In genomic region chr11:68956107-68956506, GRCm38 (mm10) we compare ENCODE assay signal across 9 mouse cellular contexts. TPM values are rescaled to one million over a fixed set of nuclear protein-coding genes. Genes with fewer than 3 reads are reported as not detected.
DNase-seq lines count a peak whose midpoint lies in the region; ATAC-seq and TF ChIP-seq lines count a peak whose summit lies in the region.
"Had no signal": no experiment of that assay in that cellular context is flagged by ENCODE, and none has a peak within 500 bp of the region (broad histone marks: within the 10 kb centered on the region; RNA-seq: fewer than 3 reads in every experiment).

No protein-coding gene starts in this region.

- no peaks in the 10 kb centered on the region for H3K36me3 ChIP-seq in CH12.LX (replicated peaks in 1 of 2; ENCODE audit: control insufficient read depth in 1 of 2, insufficient read depth in 1 of 2, low read length in 1 of 2)
- H3K36me3 ChIP-seq in embryonic facial prominence, embryonic 14.5 days (ENCODE audit: control insufficient read depth, insufficient read depth, low read length): no peaks in the 10 kb centered on the region
- H3K36me3 ChIP-seq in hindbrain, embryonic 13.5 days: no peaks in the 10 kb centered on the region
- H3K36me3 ChIP-seq in limb, embryonic 11.5 days (ENCODE audit: control insufficient read depth, insufficient read depth, low read length): no peaks in the 10 kb centered on the region

- peaks cover 37% of the 10 kb centered on the region for H3K27me3 ChIP-seq in CH12.LX (replicated peaks)
- H3K27me3 ChIP-seq in embryonic facial prominence, embryonic 14.5 days (replicated peaks; ENCODE audit: control insufficient read depth, insufficient read depth, low read length): peaks cover 17% of the 10 kb centered on the region
- H3K27me3 ChIP-seq in hindbrain, embryonic 13.5 days: peaks cover 68% of the 10 kb centered on the region
- peaks cover 37% of the 10 kb centered on the region for H3K27me3 ChIP-seq in limb, embryonic 11.5 days (ENCODE audit: control insufficient read depth, insufficient read depth, low read length)

- H3K79me2 ChIP-seq in CH12.LX (replicated peaks; ENCODE audit: control insufficient read depth, extremely low read depth, insufficient read depth, poor library complexity, severe bottlenecking): no peaks in the 10 kb centered on the region

- no peak for ATAC-seq in embryonic facial prominence, embryonic 14.5 days (ENCODE audit: low read depth)
- no peak for ATAC-seq in hindbrain, embryonic 13.5 days (ENCODE audit: low FRiP score)
- no peak for ATAC-seq in limb, embryonic 11.5 days (ENCODE audit: insufficient number of reproducible peaks, low FRiP score, low TSS enrichment, low read depth)

- TF ChIP-seq EP300 in CH12.LX (IDR thresholded peaks at IDR 0.05; ENCODE audit: low read length): no peak

- no peak for TF ChIP-seq RAD21 in CH12.LX (IDR thresholded peaks at IDR 0.05; ENCODE audit: low read depth, low read length)

- no peaks in the 10 kb centered on the region for H3K9me3 ChIP-seq in CH12.LX (replicated peaks; ENCODE audit: low read length)
- no peaks in the 10 kb centered on the region for H3K9me3 ChIP-seq in embryonic facial prominence, embryonic 14.5 days (ENCODE audit: control insufficient read depth, low read length)
- no peaks in the 10 kb centered on the region for H3K9me3 ChIP-seq in hindbrain, embryonic 13.5 days
- H3K9me3 ChIP-seq in limb, embryonic 11.5 days (ENCODE audit: control insufficient read depth, low read length): no peaks in the 10 kb centered on the region

- H3K4me1 ChIP-seq in CH12.LX (ENCODE audit: control insufficient read depth in 1 of 2, insufficient read depth in 2 of 2): peaks cover 0 to 9% of the 10 kb centered on the region in 2 experiments; a peak in 3 of 4 replicates
- no peaks in the 10 kb centered on the region; the same call in 1 of the 2 replicates for H3K4me1 ChIP-seq in embryonic facial prominence, embryonic 14.5 days (ENCODE audit: control insufficient read depth, insufficient read depth, low read length)
- H3K4me1 ChIP-seq in hindbrain, embryonic 13.5 days (replicated peaks): peaks cover 11% of the 10 kb centered on the region
- H3K4me1 ChIP-seq in limb, embryonic 11.5 days (ENCODE audit: control insufficient read depth, insufficient read depth, low read length): 0 out of 2 replicates have a peak, but pooled peaks cover 7% of the 10 kb centered on the region

- H3K4me2 ChIP-seq in CH12.LX (ENCODE audit: insufficient read depth, low read depth, poor library complexity, severe bottlenecking): no peak overlapping the region
- peak overlapping the region; percentile 52; the same call in 1 of the 2 replicates for H3K4me2 ChIP-seq in embryonic facial prominence, embryonic 14.5 days (ENCODE audit: low read depth, low read length)
- peak overlapping the region; percentile 11; the same call in 1 of the 2 replicates for H3K4me2 ChIP-seq in hindbrain, embryonic 13.5 days
- H3K4me2 ChIP-seq in limb, embryonic 11.5 days (ENCODE audit: low read depth, severe bottlenecking): peak overlapping the region; percentile 24

- no peak for TF ChIP-seq POLR2A in CH12.LX (IDR thresholded peaks at IDR 0.05; ENCODE audit: low read depth, low read length)

- WGBS in embryonic facial prominence, embryonic 14.5 days: 41% methylated on average over 3 of the region's 3 CpGs
- WGBS in hindbrain, embryonic 13.5 days: 53% methylated on average over 3 of the region's 3 CpGs
- 59% methylated on average over 3 of the region's 3 CpGs for WGBS in limb, embryonic 11.5 days

- no peak for DNase-seq in CH12.LX (ENCODE audit: extremely low read depth)
- no peak for DNase-seq in embryonic facial prominence, embryonic 14.5 days (ENCODE audit: low spot score)
- no peak for DNase-seq in limb, embryonic 11.5 days (ENCODE audit: low spot score)
- DNase-seq in urinary bladder, postnatal 36 days (ENCODE audit: low spot score in 2 of 2): no peak
- no peak for DNase-seq in cerebellum, adult 11 months
- no peak for DNase-seq in retina, postnatal 1 day
- DNase-seq in thymus, postnatal 14 days: no peak

- no peak for TF ChIP-seq CTCF in CH12.LX (conservative IDR thresholded peaks at IDR 0.05 in 1 of 2, IDR thresholded peaks at IDR 0.05 in 1 of 2; ENCODE audit: low read depth in 2 of 2, low read length in 2 of 2)

- dilution Hi-C loops in CH12.LX (cut with MboI; ENCODE audit: extremely low pct_ligation_motif_present, extremely low pct_unique_long_range_greater_than_20kb, low sequenced_read_pairs): no loop called here

- H3K27ac ChIP-seq in CH12.LX (ENCODE audit: insufficient read depth, low read depth): no peak overlapping the region
- no peak overlapping the region for H3K27ac ChIP-seq in embryonic facial prominence, embryonic 14.5 days (replicated peaks; ENCODE audit: low read depth, low read length)
- H3K27ac ChIP-seq in hindbrain, embryonic 13.5 days: no peak overlapping the region
- no peak overlapping the region; the same call in 1 of the 2 replicates for H3K27ac ChIP-seq in limb, embryonic 11.5 days (replicated peaks; ENCODE audit: low read depth, low read length)

- H3K4me3 ChIP-seq in CH12.LX (replicated peaks in 1 of 3; ENCODE audit: low read depth in 2 of 3, low read length in 2 of 3, poor library complexity in 1 of 3): no peak overlapping the region
- H3K4me3 ChIP-seq in embryonic facial prominence, embryonic 14.5 days (ENCODE audit: low read depth, low read length): peak overlapping the region; percentile 11
- H3K4me3 ChIP-seq in hindbrain, embryonic 13.5 days: no peak overlapping the region
- H3K4me3 ChIP-seq in limb, embryonic 11.5 days (ENCODE audit: low read depth, low read length): 0 out of 2 replicates have a peak overlapping the region, but pooled peaks have one; percentile 1

- in situ Hi-C loops in CH12.LX (cut with MboI; ENCODE audit: low pct_ligation_motif_present, low pct_unique_long_range_greater_than_20kb, low sequenced_read_pairs): no loop called here

- H3K9ac ChIP-seq in CH12.LX (ENCODE audit: insufficient read depth, low read depth): no peak overlapping the region
- no peak overlapping the region for H3K9ac ChIP-seq in embryonic facial prominence, embryonic 14.5 days (ENCODE audit: low read depth, low read length)
- no peak overlapping the region for H3K9ac ChIP-seq in hindbrain, embryonic 13.5 days
- no peak overlapping the region for H3K9ac ChIP-seq in limb, embryonic 11.5 days (ENCODE audit: low read length)

TF ChIP-seq in CH12.LX, 34 proteins besides CTCF, POLR2A, EP300 and RAD21:
- TF ChIP-seq IRF4 (IDR thresholded peaks at IDR 0.05; ENCODE audit: low read depth, low read length) (peak; percentile 60), MEF2A (IDR thresholded peaks at IDR 0.05; ENCODE audit: borderline replicate concordance, low read depth, low read length) (no peak)

RNA-seq across cellular contexts. Expression of gene Arhgef15, which starts 1.2 kb away (rescaled TPM):
- total RNA-seq in CH12.LX (2012; rRNA removed) (0.04 TPM in 1 of 2 replicates, not detected in the other), CH12.LX (2014; rRNA removed) (not detected in 2 replicates)
- polyA plus RNA-seq in CH12.LX (2012; ENCODE audit: insufficient read length, low read depth): 0.12 TPM in 1 of 2 replicates, not detected in the other
- 7.3 and 8.9 TPM in 2 replicates for polyA plus RNA-seq in embryonic facial prominence, embryonic 14.5 days (2014; fragmentation: Nextera tagmentation; extraction: Ambion mirVana)
- polyA plus RNA-seq in hindbrain, embryonic 13.5 days (2015; fragmentation: Nextera tagmentation; extraction: Ambion mirVana): 14.3 and 16.2 TPM in 2 replicates
- polyA plus RNA-seq in limb, embryonic 11.5 days (2014; fragmentation: Nextera tagmentation; extraction: Ambion mirVana): 6.7 and 7.7 TPM in 2 replicates

RNA-seq across cellular contexts. Expression of gene Slc25a35, which starts 11.8 kb away (rescaled TPM):
- total RNA-seq in CH12.LX (2012; rRNA removed) (1.6 and 3.9 TPM in 2 replicates), CH12.LX (2014; rRNA removed) (not detected in 2 replicates)
- polyA plus RNA-seq in CH12.LX (2012; ENCODE audit: insufficient read length, low read depth): 0.83 and 1.0 TPM in 2 replicates
- 3.4 and 5.0 TPM in 2 replicates for polyA plus RNA-seq in embryonic facial prominence, embryonic 14.5 days (2014; fragmentation: Nextera tagmentation; extraction: Ambion mirVana)
- polyA plus RNA-seq in hindbrain, embryonic 13.5 days (2015; fragmentation: Nextera tagmentation; extraction: Ambion mirVana): 1.5 TPM in 2 replicates
- polyA plus RNA-seq in limb, embryonic 11.5 days (2014; fragmentation: Nextera tagmentation; extraction: Ambion mirVana): 2.6 and 3.0 TPM in 2 replicates

RNA-seq across cellular contexts. Expression of gene Rangrf, which starts 18.9 kb away (rescaled TPM):
- total RNA-seq in CH12.LX (2012; rRNA removed) (106 and 160 TPM in 2 replicates), CH12.LX (2014; rRNA removed) (154 and 158 TPM in 2 replicates)
- 95.5 and 111 TPM in 2 replicates for polyA plus RNA-seq in CH12.LX (2012; ENCODE audit: insufficient read length, low read depth)
- polyA plus RNA-seq in embryonic facial prominence, embryonic 14.5 days (2014; fragmentation: Nextera tagmentation; extraction: Ambion mirVana): 44.9 and 50.1 TPM in 2 replicates
- 24.7 and 26.7 TPM in 2 replicates for polyA plus RNA-seq in hindbrain, embryonic 13.5 days (2015; fragmentation: Nextera tagmentation; extraction: Ambion mirVana)
- 82.6 and 84.4 TPM in 2 replicates for polyA plus RNA-seq in limb, embryonic 11.5 days (2014; fragmentation: Nextera tagmentation; extraction: Ambion mirVana)

RNA-seq across cellular contexts. Expression of gene Odf4, which starts 29.2 kb away (rescaled TPM):
- not detected in 2 replicates for total RNA-seq in CH12.LX (2012; rRNA removed)
- total RNA-seq in CH12.LX (2014; rRNA removed): not detected in 2 replicates
- polyA plus RNA-seq in CH12.LX (2012; ENCODE audit: insufficient read length, low read depth): not detected in 2 replicates
- polyA plus RNA-seq in embryonic facial prominence, embryonic 14.5 days (2014; fragmentation: Nextera tagmentation; extraction: Ambion mirVana): not detected in 2 replicates
- polyA plus RNA-seq in hindbrain, embryonic 13.5 days (2015; fragmentation: Nextera tagmentation; extraction: Ambion mirVana): 0.60 and 0.84 TPM in 2 replicates
- not detected in 2 replicates for polyA plus RNA-seq in limb, embryonic 11.5 days (2014; fragmentation: Nextera tagmentation; extraction: Ambion mirVana)
- total RNA-seq: common myeloid progenitor, adult 5-6 weeks had no signal

RNA-seq across cellular contexts. Expression of gene Pfas, which starts 52.2 kb away (rescaled TPM):
- total RNA-seq in CH12.LX (2012; rRNA removed) (110 and 132 TPM in 2 replicates), CH12.LX (2014; rRNA removed) (61.9 and 65.0 TPM in 2 replicates)
- polyA plus RNA-seq in CH12.LX (2012; ENCODE audit: insufficient read length, low read depth): 66.5 and 72.9 TPM in 2 replicates
- polyA plus RNA-seq in embryonic facial prominence, embryonic 14.5 days (2014; fragmentation: Nextera tagmentation; extraction: Ambion mirVana): 19.1 and 21.9 TPM in 2 replicates
- 19.1 and 20.4 TPM in 2 replicates for polyA plus RNA-seq in hindbrain, embryonic 13.5 days (2015; fragmentation: Nextera tagmentation; extraction: Ambion mirVana)
- 43.6 and 48.8 TPM in 2 replicates for polyA plus RNA-seq in limb, embryonic 11.5 days (2014; fragmentation: Nextera tagmentation; extraction: Ambion mirVana)

Comparison
In these comparisons a context has a peak if more than half of its experiments do, and no peak if none do; other contexts are left out.
1. H3K4me3 ChIP-seq: peak in embryonic facial prominence, embryonic 14.5 days (single experiment) and limb, embryonic 11.5 days (single experiment); none in CH12.LX (0 of 3) and hindbrain, embryonic 13.5 days (single experiment).